Mouse (Mus musculus) cerebellum, postnatal 14 days (tissue): ENCODE measurements around the gene Dot1l.

ENCODE experiments used
- DNase-seq, 2 experiments: peaks; one replicate each; pipeline ENCODE4 v3.0.0; 2021; ENCODE audit warnings: mixed read lengths in 2 of 2

The Dot1l gene

DNA sequence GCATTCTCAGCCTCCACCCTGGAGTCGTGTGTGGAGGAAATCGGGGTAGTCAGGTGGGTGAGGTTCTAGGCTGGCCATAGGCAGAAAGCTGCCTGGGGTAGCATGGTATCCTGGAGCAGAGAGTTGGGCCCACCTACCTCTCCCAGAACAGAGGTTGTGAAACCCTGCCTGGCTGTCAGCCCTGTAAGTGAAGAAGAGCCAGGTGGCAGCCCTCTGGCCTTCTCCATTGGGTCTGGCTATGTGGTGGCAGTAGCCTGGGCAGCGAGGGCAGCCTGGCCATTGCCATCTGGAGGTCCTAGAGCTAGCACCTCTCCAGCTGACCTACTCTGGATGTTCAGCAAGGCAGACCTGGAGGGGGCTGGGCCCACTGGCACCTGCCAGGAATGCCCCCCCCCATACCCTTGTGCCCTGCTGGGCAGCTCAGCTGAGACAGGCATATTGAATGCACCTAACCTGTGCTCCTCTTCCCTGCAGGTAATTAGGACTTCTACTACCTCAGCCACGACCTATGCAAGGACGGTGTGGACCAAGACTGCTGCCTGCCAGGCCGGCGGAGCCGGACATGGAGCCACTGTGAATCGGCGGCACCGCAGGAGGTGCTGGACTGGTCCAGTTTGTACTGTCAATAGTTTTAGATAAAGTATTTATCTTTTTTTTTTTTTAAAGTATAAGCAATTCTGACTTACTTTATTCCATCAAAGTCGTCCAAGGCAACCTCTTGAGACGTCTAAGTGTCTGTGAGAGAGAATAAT, 38.2 kb downstream of the Dot1l start:
- DNase-seq: peak; percentile 67 to 76

DNA sequence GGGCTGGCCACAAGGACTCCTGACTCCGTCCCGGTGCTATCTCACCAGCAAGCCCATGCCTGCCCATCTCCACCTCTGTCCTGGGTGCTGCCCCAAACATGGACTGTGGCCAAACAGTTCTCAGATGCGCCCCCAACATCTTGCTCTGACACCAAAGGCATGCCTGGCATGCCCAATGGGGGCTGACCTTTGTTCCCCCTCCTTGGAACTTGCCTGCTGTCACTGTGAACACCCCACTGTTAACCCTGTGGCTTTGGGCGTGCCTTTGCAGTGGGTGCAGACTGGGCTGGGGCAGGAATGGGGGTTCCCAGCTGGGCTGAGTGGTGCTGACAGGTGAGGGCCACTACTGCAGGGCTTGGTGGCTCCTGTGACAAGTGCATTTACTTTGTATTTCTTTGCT, 38.8 kb downstream of the Dot1l start:
- DNase-seq: no peak

DNA sequence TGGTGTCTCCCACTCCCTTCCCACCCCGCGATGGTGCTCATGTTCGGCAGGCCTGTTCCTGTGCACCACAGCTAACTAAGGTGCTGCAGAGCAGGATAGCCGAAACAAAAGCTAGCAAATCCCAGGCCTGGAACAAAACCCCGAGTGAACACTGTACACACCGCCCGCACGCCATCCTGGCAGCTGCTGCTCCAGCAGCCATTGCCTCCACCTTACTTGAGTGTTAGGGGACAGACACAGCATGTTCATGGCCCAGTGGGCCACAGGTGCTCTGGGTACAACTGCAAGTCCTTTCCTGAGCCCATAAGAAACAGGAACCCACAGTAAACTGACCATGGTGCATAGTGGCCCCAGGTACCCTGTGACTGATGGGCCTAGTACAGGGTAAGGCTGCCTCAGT, 39.7 kb downstream of the Dot1l start:
- DNase-seq: no peak

DNA sequence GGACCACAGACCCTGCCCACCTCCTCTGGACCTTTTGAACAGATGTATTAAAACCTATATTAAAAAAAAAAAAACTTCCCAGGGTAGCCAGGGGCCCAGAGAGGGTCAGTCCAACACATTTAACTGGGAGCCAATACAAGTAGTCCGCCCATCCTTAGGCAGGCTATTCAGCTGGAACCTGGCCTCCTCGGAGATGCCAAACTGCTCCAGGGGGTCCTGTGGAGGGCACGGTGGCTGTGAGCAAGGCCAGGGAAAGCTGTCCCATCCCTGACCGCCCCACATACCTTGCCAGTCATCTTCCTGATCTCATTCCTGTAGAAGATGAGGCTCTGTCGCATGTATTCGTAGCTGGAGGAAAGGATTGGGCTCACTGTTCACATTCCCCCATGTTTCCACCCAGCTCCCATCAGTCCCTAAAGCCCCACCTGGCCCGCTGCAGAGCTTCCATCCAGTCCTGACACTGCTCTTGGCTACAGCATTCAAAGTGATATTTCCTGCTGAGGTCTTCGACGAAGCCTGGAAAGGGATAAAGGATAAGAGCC, 41.4 kb downstream of the Dot1l start:
- DNase-seq: peak; percentile 55 to 64

DNA sequence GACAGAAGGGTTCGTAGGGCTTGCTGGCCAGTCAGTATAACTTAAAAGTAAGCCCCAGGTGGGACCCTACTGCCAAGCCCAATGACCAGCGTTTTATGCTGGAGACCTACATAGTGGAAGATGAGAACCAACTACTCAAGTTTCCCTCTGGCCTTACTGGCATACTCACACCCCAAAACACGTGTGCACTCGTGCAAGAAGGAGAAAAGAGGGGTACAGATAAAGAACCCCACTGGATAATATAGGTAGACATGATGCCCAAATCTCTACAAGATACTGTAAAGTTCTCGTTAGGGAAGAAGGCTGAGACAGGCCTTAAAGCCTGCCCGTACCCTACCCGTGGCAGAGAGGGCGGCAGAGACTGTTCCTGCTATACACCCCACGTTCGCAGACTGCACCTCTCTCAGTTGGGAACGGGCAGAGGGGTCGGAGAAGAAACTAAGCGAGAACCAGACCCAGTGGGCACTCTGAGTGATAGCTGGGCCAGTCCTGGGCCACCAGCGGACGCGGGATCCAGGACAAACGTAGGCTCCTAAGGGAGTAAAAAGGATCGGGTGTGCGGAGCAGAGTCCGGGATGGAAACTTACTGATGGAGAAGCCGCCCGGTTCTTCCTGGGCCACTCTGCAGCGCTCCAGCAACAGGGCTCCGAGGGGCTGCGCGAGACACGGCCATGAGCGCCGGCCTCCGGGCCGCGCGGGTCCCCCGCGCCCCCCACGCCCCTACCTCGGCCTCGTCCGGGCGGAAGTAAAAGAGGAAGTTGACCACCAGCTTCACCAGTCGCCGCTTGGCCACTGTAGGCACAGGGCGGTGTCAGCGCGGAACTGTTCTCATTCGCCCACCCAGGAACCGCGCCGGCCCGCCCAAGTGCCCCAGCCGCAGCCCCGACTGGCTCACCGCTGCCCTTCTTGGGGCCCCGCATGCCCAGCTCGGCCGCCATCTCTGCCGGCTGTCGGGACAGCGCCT, 42.5 kb downstream of the Dot1l start:
- no peak for DNase-seq

DNA sequence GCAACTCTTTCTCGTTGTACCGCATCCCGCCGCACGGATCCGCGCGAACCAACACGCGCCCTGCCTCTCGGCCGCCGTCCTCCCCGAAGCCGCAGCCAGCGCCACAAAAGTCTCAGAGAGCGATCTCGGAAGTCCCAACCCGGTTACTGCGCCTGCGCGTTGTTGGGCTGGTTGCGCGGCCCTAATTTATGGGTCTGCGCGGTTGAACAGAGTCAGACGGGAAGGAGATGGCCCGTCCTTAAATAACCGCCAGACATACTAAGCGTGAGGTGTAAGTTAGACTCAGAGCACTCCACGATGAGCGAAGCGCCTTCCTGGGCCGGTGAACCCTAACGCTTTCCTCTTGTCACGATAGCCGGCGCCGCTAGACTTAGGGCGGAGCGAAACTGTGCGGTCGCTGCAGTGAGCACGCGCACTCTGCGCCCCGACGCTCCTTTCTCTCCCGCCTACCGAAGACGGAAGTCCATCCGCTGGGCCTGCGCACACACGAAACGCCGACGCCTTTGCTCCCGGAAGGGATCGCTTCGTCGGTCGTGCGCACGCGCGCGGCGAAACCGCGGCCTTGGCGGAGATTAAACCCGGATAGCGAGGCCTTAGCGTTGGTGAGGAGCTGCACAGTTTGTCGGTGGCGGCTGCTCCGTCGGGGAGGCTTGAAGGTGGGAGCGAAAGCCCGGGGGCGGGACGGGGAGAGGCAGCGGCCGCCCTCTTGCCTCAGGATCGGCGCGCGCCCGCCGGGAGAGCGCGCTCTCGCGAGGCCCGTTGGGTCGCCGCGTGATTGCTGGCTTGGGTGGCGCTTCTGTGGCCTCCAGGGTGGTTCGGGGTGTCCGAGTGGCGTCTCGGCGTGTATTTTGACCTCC, 43.4 kb downstream of the Dot1l start, which contains the start of the genes Sf3a2 and Plekhj1:
Sf3a2 (plus strand) TSS at position 49 of the 857 bp plus-strand sequence.
Plekhj1 (minus strand) TSS at position 477 of the 857 bp plus-strand sequence.
- DNase-seq: peak; percentile 98

DNA sequence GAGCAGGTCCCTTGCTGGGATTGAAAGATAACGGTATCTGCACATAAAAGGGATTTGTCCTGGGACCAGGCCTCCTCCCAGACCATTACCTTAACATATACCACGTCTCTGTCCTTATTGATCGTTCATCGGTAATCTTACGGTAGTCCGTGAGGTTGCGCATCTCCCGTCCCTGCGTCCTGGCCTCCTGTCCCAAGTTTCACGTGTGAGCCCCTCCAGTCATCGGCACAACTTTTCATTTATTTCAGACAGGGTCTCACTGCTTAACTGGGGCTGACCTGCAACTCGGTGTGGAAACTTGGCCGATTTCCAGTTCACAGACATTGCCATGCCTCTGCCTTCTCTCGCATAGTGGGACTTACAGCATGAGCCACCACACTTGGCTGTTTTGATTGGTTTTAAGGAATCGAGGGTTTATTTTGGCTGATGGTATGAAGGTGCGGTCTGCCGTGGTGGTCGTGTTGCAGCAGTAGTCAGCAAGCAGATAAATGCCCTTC, 44.1 kb downstream of the Dot1l start:
- DNase-seq: no peak

DNA sequence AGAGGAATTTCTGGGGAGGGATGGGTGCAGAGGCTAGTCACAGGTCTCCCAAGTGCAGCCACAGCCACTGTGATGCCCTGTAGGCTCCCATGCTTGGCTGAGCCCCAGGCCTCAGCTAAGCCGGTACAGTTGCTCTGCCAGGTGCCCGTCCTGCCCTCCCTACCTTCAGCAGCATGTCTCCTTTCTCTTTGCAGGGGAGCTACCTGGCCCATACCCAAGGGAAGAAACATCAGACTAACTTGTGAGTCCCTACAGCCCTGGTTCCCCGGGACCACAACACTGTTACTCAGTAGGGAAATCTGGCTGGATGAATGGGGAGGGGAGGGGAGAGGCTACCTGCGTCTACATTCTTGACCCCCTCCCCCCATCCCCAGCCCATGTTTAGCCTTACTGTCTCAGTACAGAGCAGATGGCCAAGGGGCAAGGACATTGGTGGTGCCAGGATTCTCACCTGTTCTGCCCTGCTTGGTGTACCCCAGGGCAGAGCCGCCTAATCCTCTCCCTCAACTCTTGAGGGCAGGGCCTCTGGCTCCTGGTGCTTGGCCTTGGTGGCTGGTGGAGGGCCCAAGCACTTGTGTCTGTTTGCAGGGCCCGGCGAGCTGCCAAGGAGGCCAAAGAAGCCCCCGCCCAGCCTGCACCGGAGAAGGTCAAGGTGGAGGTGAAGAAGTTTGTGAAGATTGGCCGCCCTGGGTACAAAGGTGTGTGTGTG, 47.4 kb downstream of the Dot1l start:
- DNase-seq: no peak

DNA sequence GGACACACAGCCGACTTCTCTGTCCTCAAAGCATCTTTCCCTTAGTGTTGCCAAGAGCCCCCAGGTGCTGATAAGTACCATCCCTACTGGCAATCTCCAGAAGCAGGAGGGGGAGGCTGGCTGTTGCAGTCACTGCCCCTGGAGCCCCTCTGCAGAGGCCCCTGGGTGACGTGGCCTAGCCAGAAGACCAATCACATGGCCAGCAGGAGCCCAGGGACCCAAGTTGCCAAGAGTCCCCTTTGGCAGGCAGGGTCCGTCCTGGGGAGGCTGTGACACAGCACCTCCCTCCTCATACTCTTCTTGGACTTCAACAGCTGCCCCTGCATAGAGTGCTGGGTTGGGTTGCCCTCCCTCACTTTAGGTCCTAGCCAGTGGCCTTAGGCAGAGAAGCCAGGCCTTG, 48.0 kb downstream of the Dot1l start:
- DNase-seq: no peak

DNA sequence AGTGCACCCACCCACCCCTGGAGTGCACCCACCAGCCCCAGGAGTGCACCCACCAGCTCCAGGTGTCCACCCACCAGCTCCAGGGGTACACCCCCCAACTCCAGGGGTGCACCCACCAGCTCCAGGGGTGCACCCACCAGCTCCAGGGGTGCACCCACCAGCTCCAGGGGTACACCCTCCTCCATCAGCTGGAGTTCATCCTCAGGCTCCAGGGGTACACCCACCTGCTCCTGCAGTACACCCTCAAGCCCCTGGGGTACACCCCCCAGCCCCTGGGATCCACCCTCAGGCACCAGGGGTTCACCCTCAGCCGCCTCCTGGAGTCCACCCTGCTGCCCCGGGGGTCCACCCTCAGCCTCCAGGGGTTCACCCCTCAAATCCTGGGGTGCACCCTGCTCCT, 49.3 kb downstream of the Dot1l start:
- no peak for DNase-seq

DNA sequence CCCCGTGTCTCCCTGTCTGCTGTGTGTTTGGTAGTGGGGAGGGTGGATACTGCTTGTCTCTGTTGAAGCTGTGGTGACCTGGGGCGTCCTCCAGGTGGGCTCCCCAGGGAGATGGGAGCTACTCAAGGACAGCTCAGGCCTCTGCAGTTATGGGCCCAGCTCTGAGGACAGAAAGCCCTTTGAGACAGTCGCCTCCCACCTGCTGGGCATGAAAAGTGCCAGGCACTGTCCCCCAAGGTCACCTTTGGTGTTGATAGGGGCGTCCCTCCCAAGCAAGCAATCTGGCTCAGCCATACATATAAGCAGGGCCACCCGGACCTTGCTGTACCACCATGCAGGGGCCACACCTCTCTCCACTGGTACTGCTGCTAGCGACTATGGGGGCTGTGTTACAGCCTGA, 49.9 kb downstream of the Dot1l start, which contains the start of gene Amh:
Amh (plus strand) TSS at position 328 of the 400 bp plus-strand sequence.
- DNase-seq: no peak

DNA sequence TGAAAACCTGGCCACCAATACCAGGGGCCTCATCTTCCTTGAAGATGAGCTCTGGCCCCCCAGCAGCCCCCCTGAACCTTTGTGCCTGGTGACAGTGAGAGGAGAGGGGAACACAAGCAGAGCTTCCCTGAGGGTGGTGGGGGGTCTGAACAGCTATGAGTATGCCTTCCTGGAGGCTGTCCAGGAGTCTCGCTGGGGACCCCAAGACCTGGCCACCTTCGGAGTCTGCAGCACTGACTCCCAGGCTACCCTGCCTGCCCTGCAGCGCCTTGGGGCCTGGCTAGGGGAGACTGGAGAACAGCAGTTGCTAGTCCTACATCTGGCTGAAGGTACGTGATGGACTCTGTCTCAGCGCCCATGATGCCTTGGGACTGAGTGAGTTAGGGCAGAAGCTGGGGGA, 50.3 kb downstream of the Dot1l start:
- DNase-seq: peak in 1 of 2 experiments; percentile 34

DNA sequence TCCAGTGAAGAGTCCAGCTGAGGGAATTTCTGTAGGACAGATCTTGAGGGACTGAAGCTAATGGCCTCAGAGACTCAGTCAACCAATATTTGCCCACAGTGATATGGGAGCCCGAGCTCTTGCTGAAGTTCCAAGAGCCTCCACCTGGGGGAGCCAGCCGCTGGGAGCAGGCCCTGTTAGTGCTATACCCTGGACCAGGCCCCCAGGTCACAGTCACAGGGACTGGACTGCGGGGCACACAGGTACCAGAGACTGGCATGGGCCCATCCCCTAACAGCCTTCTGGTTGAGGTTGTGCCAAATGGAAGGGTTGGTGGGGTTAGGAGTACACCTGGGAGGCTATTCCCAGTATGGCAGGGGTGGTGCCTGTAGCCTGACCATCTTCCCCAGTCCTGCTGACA, 50.9 kb downstream of the Dot1l start:
- DNase-seq: peak; percentile 92 to 97

DNA sequence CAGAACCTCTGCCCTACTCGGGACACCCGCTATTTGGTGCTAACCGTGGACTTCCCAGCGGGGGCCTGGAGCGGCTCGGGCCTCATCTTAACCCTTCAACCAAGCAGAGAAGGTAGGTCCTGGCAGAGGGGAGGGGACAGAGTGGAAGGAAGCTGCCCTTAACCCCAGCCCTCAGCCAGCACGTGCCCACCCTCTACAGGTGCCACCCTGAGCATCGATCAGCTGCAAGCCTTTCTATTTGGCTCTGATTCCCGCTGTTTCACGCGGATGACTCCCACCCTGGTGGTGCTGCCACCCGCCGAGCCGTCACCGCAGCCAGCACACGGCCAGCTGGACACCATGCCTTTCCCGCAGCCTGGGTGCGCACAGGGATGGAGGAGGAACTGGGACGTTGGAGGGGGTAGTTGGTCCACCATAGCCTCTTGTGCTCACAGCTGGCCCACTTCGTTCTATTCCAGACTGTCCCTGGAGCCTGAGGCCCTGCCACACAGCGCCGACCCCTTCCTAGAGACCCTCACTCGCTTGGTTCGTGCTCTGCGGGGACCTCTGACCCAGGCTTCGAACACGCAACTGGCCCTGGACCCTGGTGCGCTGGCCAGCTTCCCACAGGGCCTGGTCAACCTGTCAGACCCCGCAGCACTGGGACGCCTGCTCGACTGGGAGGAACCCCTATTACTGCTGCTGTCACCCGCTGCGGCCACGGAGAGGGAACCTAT, 51.5 kb downstream of the Dot1l start:
- DNase-seq: peak; percentile 36 to 63

DNA sequence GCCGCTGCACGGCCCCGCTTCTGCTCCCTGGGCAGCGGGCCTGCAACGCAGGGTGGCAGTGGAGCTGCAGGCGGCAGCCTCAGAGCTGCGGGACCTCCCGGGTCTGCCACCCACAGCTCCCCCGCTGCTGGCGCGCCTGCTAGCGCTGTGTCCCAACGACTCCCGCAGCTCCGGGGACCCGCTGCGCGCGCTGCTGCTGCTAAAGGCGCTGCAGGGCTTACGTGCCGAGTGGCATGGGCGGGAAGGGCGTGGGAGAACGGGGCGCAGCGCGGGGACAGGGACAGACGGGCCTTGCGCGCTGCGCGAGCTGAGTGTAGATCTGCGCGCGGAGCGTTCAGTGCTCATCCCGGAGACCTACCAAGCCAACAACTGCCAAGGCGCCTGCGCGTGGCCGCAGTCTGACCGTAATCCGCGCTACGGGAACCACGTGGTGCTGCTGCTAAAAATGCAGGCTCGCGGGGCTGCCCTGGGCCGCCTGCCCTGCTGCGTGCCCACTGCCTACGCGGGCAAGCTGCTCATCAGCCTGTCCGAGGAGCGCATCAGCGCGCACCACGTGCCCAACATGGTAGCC, 52.1 kb downstream of the Dot1l start:
- peak; percentile 88 to 90 for DNase-seq

DNA sequence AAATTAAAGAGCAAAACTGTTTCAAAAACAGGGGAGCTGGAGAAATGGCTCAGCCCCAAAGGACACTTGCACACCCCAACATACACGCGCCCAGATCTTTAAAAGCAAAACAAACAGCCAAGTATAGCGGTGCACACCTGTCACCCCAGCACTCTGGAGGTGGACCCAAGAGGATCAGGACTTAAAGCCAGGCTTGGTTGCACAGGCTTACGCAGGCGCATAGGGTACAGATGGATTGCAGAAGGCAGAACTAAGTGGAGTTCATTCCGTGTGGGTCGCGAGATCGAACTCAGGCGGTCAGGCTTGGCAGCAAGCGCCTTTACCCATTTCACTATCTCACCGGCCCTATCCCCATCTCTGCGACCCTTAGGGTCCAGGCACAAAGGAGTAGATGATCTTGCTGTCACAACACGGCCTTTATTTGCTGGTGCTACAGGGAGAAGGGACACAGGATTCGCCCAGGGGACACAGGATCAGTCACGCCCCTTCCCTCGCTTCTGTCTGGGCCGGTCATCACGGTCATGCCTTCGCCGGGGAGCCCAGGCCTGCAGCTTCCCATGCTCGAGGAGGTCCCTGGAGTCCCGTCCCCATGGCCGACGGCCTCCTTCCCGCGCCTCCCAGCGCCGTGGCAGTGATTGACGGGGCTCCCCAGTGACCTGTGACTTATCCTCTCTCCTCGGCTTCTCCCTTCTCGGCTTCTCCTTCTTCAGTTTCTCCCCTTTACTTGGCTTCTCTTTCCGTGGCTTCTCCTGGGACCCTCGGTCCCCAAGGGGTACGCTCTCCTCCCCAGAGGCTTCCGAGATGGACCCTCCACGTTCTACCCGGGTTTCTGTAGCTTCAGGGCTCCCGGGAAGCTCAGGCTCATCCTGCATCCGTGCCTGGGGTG, 53.3 kb downstream of the Dot1l start:
- peak in 1 of 2 experiments; percentile 16 for DNase-seq

DNA sequence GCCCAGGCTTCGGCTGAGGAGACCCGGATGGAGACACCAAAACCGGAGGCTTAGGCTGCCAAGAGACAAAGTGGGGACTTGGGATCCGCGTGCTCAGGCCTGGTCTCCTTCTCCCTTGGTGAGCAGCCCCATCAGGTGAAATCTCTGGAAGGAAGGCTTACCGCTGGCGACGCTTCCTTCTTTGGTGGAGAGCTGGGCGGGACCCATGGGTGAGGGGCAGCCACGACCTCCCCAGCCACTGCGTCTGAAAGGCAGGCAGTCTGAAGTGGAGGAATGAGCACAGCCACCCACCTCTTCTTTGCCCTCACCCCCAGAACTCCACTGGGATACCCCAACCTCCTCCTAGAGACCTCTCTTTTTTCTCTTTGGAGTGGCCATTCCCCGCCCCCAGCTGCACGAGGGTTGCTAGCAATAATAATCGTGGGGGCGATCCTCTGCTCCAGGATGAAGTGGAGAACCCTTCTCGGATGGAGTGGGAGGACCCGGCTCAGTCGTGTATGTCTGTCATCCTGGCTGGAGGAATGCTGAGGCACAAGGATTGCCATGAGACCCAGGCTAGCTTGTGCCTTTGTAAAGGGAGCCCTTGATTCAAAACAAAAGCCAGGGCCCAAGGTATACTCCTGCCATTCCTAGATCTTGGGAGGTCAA, 54.1 kb downstream of the Dot1l start:
- DNase-seq: peak in 1 of 2 experiments; percentile 21

DNA sequence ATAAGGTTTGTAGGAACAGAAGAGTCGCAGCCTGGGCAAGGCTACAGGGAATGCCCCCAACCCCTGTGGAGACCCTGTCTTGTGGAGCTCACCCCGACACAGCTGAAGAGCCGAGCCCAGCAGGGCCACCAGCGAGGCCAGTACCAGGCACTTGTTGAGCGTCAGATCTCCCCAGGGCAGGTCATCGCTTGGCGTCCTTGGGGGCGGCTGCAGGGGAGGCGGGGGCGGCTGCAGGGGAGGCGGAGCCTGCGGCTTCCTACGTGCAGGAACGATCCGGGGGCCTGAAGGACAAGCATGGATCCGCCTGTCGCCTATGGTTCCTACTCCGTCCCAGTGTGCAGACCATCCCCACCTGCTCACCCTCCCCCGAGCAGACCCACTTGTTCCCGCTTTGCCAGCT, 55.1 kb downstream of the Dot1l start:
- peak in 1 of 2 experiments; percentile 16 for DNase-seq
